Mouse (Mus musculus) mesoderm, embryonic 11.5 days (tissue): Measurements from ENCODE around the gene Kdm4a.

Source experiments
- DNase-seq: peaks from one replicate; pipeline ENCODE4 v3.0.0-alpha.2; 2012; ENCODE audit warnings: low read depth, low spot score

Kdm4a gene

GRCm38 (mm10) chr4:118156559-118156958 lies 23.3 kb downstream of the Kdm4a start:
- no peak for DNase-seq

- DNase-seq = no peak
These were observed 25.0 kb downstream of the Kdm4a start for GRCm38 (mm10) chr4:118154889-118155288.

- no peak for DNase-seq
These were observed 27.6 kb downstream of the Kdm4a start for GRCm38 (mm10) chr4:118152020-118152785.

- DNase-seq = no peak
These were observed 29.0 kb downstream of the Kdm4a start for GRCm38 (mm10) chr4:118150804-118151203.

GRCm38 (mm10) chr4:118149956-118150680 lies 29.7 kb downstream of the Kdm4a start:
- no peak for DNase-seq

- no peak for DNase-seq
These were observed 30.7 kb downstream of the Kdm4a start for GRCm38 (mm10) chr4:118149055-118149576.

GRCm38 (mm10) chr4:118148317-118148687 lies 31.5 kb downstream of the Kdm4a start:
- no peak for DNase-seq

- DNase-seq = no peak
These were observed 32.1 kb downstream of the Kdm4a start for GRCm38 (mm10) chr4:118147547-118148316.

- no peak for DNase-seq
These were observed 32.8 kb downstream of the Kdm4a start for GRCm38 (mm10) chr4:118147090-118147489.

GRCm38 (mm10) chr4:118144324-118144723 lies 35.5 kb downstream of the Kdm4a start:
- no peak for DNase-seq

GRCm38 (mm10) chr4:118143679-118144078 lies 36.2 kb downstream of the Kdm4a start:
- no peak for DNase-seq

- no peak for DNase-seq
These were observed 38.3 kb downstream of the Kdm4a start for GRCm38 (mm10) chr4:118141511-118141910.

GRCm38 (mm10) chr4:118138891-118139290 lies 41.0 kb downstream of the Kdm4a start:
- no peak for DNase-seq

- DNase-seq = no peak
These were observed 42.0 kb downstream of the Kdm4a start for GRCm38 (mm10) chr4:118137857-118138256.

- DNase-seq = no peak
These were observed 42.5 kb downstream of the Kdm4a start for GRCm38 (mm10) chr4:118137311-118137710.

- DNase-seq = no peak
These were observed 44.4 kb downstream of the Kdm4a start for GRCm38 (mm10) chr4:118135414-118135813.

- DNase-seq = peak; percentile 96
These were observed 45.1 kb downstream of the Kdm4a start, which contains the start of gene St3gal3 for GRCm38 (mm10) chr4:118134485-118135365. Gene St3gal3, minus strand, starts transcription at chr4:118134914.

- DNase-seq = no peak
These were observed 48.5 kb downstream of the Kdm4a start for GRCm38 (mm10) chr4:118131329-118131728.

- DNase-seq = no peak
These were observed 56.7 kb downstream of the Kdm4a start for GRCm38 (mm10) chr4:118123030-118123704.

- no peak for DNase-seq
These were observed 57.8 kb downstream of the Kdm4a start for GRCm38 (mm10) chr4:118122078-118122477.
